Mouse (Mus musculus) embryonic facial prominence, embryonic 11.5 days (tissue): ENCODE results near the gene March7. TPM values are rescaled to one million over a fixed set of nuclear protein-coding genes. Genes with fewer than 3 reads are reported as not detected.

Experiments used
- ATAC-seq: fragments of 200-750 bp; cut with Nextera tagmentation; replicated peaks from 2 replicates; pipeline ENCODE4 v1.8.0; 2017; ENCODE audit warnings: low read depth; ENCODE audit not compliant: insufficient number of reproducible peaks, low FRiP score, low TSS enrichment
- DNase-seq: peaks from one replicate; pipeline ENCODE4 v3.0.0-alpha.2; 2015; ENCODE audit warnings: low spot score
- H3K27ac ChIP-seq: fragments of 300-500 bp; sonication (generic); replicated peaks from 2 replicates; pipeline ENCODE4 v1.5.1; 2014; ENCODE audit warnings: mild to moderate bottlenecking, low read depth, low read length, control low read depth
- H3K27me3 ChIP-seq: fragments of 300-500 bp; sonication (generic); 2 replicates; pipeline ENCODE4 v1.6.1; 2014; ENCODE audit warnings: mild to moderate bottlenecking, low read length, moderate library complexity, mixed read lengths; ENCODE audit not compliant: control insufficient read depth, insufficient read depth
- H3K36me3 ChIP-seq: fragments of 300-500 bp; sonication (generic); replicated peaks from 2 replicates; pipeline ENCODE4 v1.6.1; 2014; ENCODE audit warnings: low read depth, mild to moderate bottlenecking, low read length, moderate library complexity, mixed read lengths; ENCODE audit not compliant: control insufficient read depth, insufficient read depth
- H3K4me1 ChIP-seq: fragments of 300-500 bp; sonication (generic); 2 replicates; pipeline ENCODE4 v1.6.1; 2014; ENCODE audit warnings: low read length, mixed read lengths; ENCODE audit not compliant: control insufficient read depth, insufficient read depth
- H3K4me2 ChIP-seq: fragments of 300-500 bp; sonication (generic); 2 replicates; pipeline ENCODE4 v1.6.1; 2014; ENCODE audit warnings: low read depth, mild to moderate bottlenecking, control low read depth, low read length, moderate library complexity
- H3K4me3 ChIP-seq: fragments of 300-500 bp; sonication (generic); 2 replicates; pipeline ENCODE4 v1.5.1; 2014; ENCODE audit warnings: low read depth, low read length, control low read depth
- H3K9ac ChIP-seq: fragments of 300-500 bp; sonication (generic); replicated peaks from 2 replicates; pipeline ENCODE4 v1.6.1; 2014; ENCODE audit warnings: mild to moderate bottlenecking, control low read depth, low read length
- H3K9me3 ChIP-seq: fragments of 300-500 bp; sonication (generic); replicated peaks from 2 replicates; pipeline ENCODE4 v1.6.1; 2016; ENCODE audit warnings: mild to moderate bottlenecking, low read length, inconsistent platforms, mixed read lengths; ENCODE audit not compliant: control insufficient read depth
- WGBS: fragments of 180-500 bp; shearing (Covaris S2); extraction: QIAGEN DNeasy Blood & Tissue Kit; methylation state at CpG from one replicate; pipeline ENCODE4 v1.1.7; 2014; 5-methylcytosine and 5-hydroxymethylcytosine counted together
- polyA plus RNA-seq: library from polyadenylated mRNA; unstranded; fragments of >200 nt; fragmentation: Nextera tagmentation; extraction: Ambion mirVana; gene quantifications from 2 replicates; pipeline ENCODE4 v1.2.1, GENCODE M21; 2014

Gene March7
- polyA plus RNA-seq, 1 experiment from 2014 or later = 82.6 TPM

- Histone ChIP-seq H3K4me2 (no peak overlapping the region), H3K27me3 (no peaks in the 10 kb centered on the region), H3K9ac (no peak overlapping the region), H3K9me3 (no peaks in the 10 kb centered on the region), H3K36me3 (no peaks in the 10 kb centered on the region), H3K27ac (no peak overlapping the region), H3K4me3 (no peak overlapping the region), H3K4me1 (no peaks in the 10 kb centered on the region)
- ATAC-seq (no peak), DNase-seq (no peak)
- 97% methylated on average over 3 of the region's 4 CpGs for WGBS
These were observed 34.6 kb upstream of the March7 start for GRCm38 (mm10) chr2:60175078-60175477.

DNA sequence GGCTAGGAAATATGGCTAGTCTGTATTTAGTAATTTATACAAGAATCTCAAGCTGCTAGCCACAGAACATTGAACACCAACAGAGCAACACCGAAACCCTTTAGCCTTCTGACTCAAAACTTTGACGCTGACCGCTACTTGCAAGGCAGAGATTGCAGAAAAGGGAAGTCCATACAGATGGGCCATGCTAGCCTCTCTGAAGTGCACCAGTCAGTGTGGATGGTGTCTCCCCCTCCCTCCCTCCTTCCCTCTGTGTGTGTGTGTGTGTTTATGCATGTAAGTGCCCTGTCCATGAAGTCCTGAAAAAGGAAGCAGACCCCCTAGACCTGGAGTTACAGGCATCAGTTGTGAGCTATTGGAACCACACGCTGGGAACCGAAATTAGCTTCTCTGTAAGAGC is 33.6 kb upstream of the March7 start:
- WGBS = 79% methylated on average over 5 of the region's 5 CpGs

DNA sequence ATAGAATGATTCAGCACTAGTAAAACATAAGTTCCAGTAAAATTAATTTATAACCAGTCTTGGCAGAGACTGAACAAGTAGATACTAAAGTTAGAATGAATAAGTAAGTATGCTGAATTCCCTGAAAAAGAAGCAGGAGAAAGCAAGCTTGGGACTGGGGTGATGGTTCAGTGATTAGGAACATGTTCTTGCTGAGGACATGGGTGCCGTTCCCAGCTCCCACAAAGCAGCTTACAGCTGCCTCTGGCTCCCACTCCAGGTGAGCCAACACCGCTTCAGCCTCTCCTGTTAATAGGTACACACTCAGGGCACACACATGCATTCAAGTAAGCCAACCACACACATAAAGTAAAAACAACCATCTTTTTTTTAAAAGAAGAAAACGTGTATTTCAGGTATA is 32.2 kb upstream of the March7 start:
- no peaks in the 10 kb centered on the region for H3K36me3 ChIP-seq
- ATAC-seq = no peak
- H3K9ac ChIP-seq = no peak overlapping the region
- H3K4me2 ChIP-seq = no peak overlapping the region
- DNase-seq = no peak
- WGBS = 84% methylated on average over 3 of the region's 3 CpGs
- no peaks in the 10 kb centered on the region for H3K4me1 ChIP-seq
- no peak overlapping the region for H3K27ac ChIP-seq
- no peaks in the 10 kb centered on the region for H3K9me3 ChIP-seq
- no peak overlapping the region for H3K4me3 ChIP-seq
- no peaks in the 10 kb centered on the region for H3K27me3 ChIP-seq

More for the DNA sequence above, 33.6 kb upstream of the March7 start:
- no peak overlapping the region for H3K4me2 ChIP-seq
- DNase-seq (no peak), ATAC-seq (no peak)
- H3K4me1 ChIP-seq = no peaks in the 10 kb centered on the region
- H3K4me3 ChIP-seq = no peak overlapping the region
- no peaks in the 10 kb centered on the region for H3K27me3 ChIP-seq
- H3K27ac ChIP-seq = no peak overlapping the region
- no peaks in the 10 kb centered on the region for H3K36me3 ChIP-seq
- no peaks in the 10 kb centered on the region for H3K9me3 ChIP-seq
- H3K9ac ChIP-seq = no peak overlapping the region

DNA sequence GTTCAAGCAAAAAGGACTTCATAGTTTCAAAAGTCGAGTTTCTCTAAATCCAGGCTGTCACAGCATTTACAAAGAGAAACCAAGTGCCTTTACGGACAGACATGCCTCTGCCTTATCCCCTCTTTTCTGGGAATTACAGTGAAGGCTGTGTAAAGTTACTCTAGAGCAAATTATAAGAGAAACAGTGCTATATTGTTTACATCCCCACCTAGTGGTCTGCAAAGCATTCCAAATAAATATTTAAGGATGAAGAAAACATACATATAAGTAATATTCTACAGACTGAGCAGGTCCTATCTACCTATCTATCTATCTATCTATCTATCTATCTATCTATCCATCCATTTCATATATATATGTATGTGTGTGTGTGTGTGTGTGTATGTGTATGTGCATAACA is 28.0 kb upstream of the March7 start:
- H3K27ac ChIP-seq = no peak overlapping the region
- no peaks in the 10 kb centered on the region for H3K27me3 ChIP-seq
- WGBS = 57% methylated on average over 2 of the region's 2 CpGs
- ATAC-seq (no peak), DNase-seq (no peak)
- H3K4me2 ChIP-seq = no peak overlapping the region
- H3K4me1 ChIP-seq = no peaks in the 10 kb centered on the region
- no peak overlapping the region for H3K9ac ChIP-seq
- H3K36me3 ChIP-seq = no peaks in the 10 kb centered on the region
- no peak overlapping the region for H3K4me3 ChIP-seq
- H3K9me3 ChIP-seq = no peaks in the 10 kb centered on the region

DNA sequence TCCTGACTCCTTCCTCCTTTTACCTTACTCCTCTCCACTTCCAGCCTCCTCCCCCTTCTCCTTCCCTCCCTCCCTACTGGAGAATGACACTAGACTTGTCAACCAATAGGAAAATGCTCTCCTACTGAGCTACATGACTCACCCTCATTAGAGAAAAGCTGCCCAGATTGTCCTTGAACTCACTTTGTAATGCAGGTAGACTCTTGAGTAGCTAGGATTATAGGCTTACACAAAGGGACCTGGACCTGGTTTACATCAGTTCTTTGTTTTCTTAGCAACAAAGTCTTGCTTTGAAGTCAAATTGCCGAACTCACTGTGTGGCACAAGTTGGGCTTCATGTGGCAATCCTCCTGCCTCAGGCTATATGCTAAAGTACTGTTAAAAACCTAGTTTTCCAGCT is 12.8 kb upstream of the March7 start:
- H3K27ac ChIP-seq = no peak overlapping the region
- WGBS = 33% methylated on average over 1 of the region's 1 CpGs
- ATAC-seq = no peak
- no peaks in the 10 kb centered on the region for H3K27me3 ChIP-seq
- no peak overlapping the region for H3K9ac ChIP-seq
- DNase-seq = no peak
- no peaks in the 10 kb centered on the region for H3K4me1 ChIP-seq
- H3K9me3 ChIP-seq = no peaks in the 10 kb centered on the region
- no peak overlapping the region for H3K4me2 ChIP-seq
- H3K36me3 ChIP-seq = no peaks in the 10 kb centered on the region
- H3K4me3 ChIP-seq = no peak overlapping the region

DNA sequence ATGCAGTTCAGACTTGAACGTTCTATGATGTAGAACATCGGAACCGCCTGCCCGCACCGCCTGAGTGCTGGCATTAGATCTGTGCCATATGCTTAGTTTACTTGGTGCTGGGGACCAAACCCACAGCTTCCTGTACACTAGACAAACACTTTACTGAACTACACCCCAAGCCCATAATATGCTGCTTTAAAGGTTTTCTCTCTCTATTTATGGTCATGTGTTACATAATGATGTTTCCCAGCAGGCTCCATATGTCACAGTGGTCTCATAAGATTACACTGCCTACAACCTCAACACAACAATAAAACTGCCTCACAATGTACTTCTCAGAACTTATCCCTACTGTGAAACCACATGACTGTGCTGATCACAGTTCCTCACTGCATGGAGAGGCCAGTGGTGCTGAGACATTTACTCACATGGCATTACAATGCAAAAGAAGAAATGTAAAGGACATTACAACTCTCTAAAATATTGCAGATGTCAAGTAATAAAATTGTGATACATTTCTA is 9.6 kb upstream of the March7 start:
- no peak overlapping the region for H3K9ac ChIP-seq
- H3K9me3 ChIP-seq = no peaks in the 10 kb centered on the region
- H3K36me3 ChIP-seq = no peaks in the 10 kb centered on the region
- no peak overlapping the region for H3K4me2 ChIP-seq
- DNase-seq (no peak), ATAC-seq (no peak)
- 96% methylated on average over 5 of the region's 5 CpGs for WGBS
- no peaks in the 10 kb centered on the region for H3K4me1 ChIP-seq
- H3K27me3 ChIP-seq = no peaks in the 10 kb centered on the region
- no peak overlapping the region for H3K27ac ChIP-seq
- no peak overlapping the region for H3K4me3 ChIP-seq

DNA sequence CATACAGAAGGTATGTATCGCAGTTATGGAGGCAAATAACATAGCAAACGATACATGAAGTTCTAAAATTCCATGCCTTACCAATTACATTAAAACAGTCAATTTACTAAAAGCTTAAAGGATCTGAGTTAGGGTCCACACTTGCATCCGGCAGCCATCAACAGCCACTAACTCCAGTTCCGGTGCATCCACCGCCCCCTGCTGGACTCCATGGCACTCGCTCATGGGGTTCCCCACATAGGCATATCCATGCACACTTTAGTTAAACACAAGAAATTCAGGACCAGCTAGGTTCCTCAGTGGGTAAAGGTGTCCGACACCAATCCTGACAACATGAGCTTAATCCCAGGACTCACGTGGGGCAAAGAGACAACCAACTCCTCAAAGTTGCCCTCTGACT is 9.0 kb upstream of the March7 start:
- no peaks in the 10 kb centered on the region for H3K4me1 ChIP-seq
- H3K9ac ChIP-seq = no peak overlapping the region
- no peaks in the 10 kb centered on the region for H3K27me3 ChIP-seq
- no peak overlapping the region for H3K27ac ChIP-seq
- no peaks in the 10 kb centered on the region for H3K9me3 ChIP-seq
- no peak for ATAC-seq
- peak; percentile 68 for DNase-seq
- no peak overlapping the region for H3K4me3 ChIP-seq
- H3K4me2 ChIP-seq = no peak overlapping the region
- WGBS = 51% methylated on average over 8 of the region's 8 CpGs
- no peaks in the 10 kb centered on the region for H3K36me3 ChIP-seq

GRCm38 (mm10) chr2:60202900-60203530 is 6.7 kb upstream of the March7 start:
- Histone ChIP-seq H3K27me3 (no peaks in the 10 kb centered on the region), H3K36me3 (no peaks in the 10 kb centered on the region), H3K27ac (no peak overlapping the region), H3K9ac (no peak overlapping the region), H3K4me2 (no peak overlapping the region), H3K9me3 (no peaks in the 10 kb centered on the region), H3K4me1 (no peaks in the 10 kb centered on the region), H3K4me3 (no peak overlapping the region)
- no peak for ATAC-seq
- no peak for DNase-seq
- 84% methylated on average over 8 of the region's 8 CpGs for WGBS
